Mouse (Mus musculus) midbrain, embryonic 15.5 days (tissue): Measurements from ENCODE around the gene Mab21l1. TPM values are rescaled to one million over a fixed set of nuclear protein-coding genes. Genes with fewer than 3 reads are reported as not detected.

Experiments used
- ATAC-seq: fragments of 200-750 bp; cut with Nextera tagmentation; replicated peaks from 2 replicates; pipeline ENCODE4 v1.8.0; 2017; ENCODE audit warnings: moderate TSS enrichment
- H3K27ac ChIP-seq: fragments of 300-500 bp; sonication (generic); 2 replicates; pipeline ENCODE4 v1.5.1; 2015; ENCODE audit warnings: mild to moderate bottlenecking, inconsistent platforms
- H3K27me3 ChIP-seq: fragments of 300-500 bp; sonication (generic); replicated peaks from 2 replicates; pipeline ENCODE4 v1.6.1; 2015; ENCODE audit warnings: inconsistent platforms
- H3K36me3 ChIP-seq: fragments of 300-500 bp; sonication (generic); replicated peaks from 2 replicates; pipeline ENCODE4 v1.6.1; 2015; ENCODE audit warnings: inconsistent platforms
- H3K4me1 ChIP-seq: fragments of 300-500 bp; sonication (generic); 2 replicates; pipeline ENCODE4 v1.6.1; 2015; ENCODE audit warnings: inconsistent platforms
- H3K4me2 ChIP-seq: fragments of 300-500 bp; sonication (generic); 2 replicates; pipeline ENCODE4 v1.6.1; 2015; ENCODE audit warnings: inconsistent platforms, mild to moderate bottlenecking, moderate library complexity
- H3K4me3 ChIP-seq: fragments of 300-500 bp; sonication (generic); 2 replicates; pipeline ENCODE4 v1.5.1; 2015; ENCODE audit warnings: mild to moderate bottlenecking, inconsistent platforms
- H3K9ac ChIP-seq: fragments of 300-500 bp; sonication (generic); 2 replicates; pipeline ENCODE4 v1.6.1; 2015; ENCODE audit warnings: mild to moderate bottlenecking, inconsistent platforms
- H3K9me3 ChIP-seq: fragments of 300-500 bp; sonication (generic); 2 replicates; pipeline ENCODE4 v1.6.1; 2016; ENCODE audit warnings: inconsistent platforms
- WGBS: fragments of 180-500 bp; shearing (Covaris S2); methylation state at CpG from one replicate; pipeline ENCODE4 v1.1.7; 2015; ENCODE audit warnings: mixed read lengths; 5-methylcytosine and 5-hydroxymethylcytosine counted together
- polyA plus RNA-seq: library from polyadenylated mRNA; unstranded; fragments of >200 nt; fragmentation: Nextera tagmentation; extraction: Ambion mirVana; gene quantifications from 2 replicates; pipeline ENCODE4 v1.2.1, GENCODE M21; 2015

The Mab21l1 gene
- polyA plus RNA-seq, 1 experiment from 2014 or later, result 159 TPM

- peak; percentile 74 for ATAC-seq
- Histone ChIP-seq H3K36me3 (no peaks in the 10 kb centered on the region), H3K4me2 (peak overlapping the region; percentile 29; the same call in 1 of the 2 replicates), H3K27me3 (no peaks in the 10 kb centered on the region), H3K4me3 (no peak overlapping the region), H3K4me1 (peaks cover 55% of the 10 kb centered on the region), H3K9me3 (no peaks in the 10 kb centered on the region), H3K9ac (peak overlapping the region; percentile 31), H3K27ac (peak overlapping the region; percentile 90)
- 12% methylated on average over 11 of the region's 11 CpGs for WGBS
Observed at GRCm38 (mm10) chr3:55756602-55757190, 25.6 kb upstream of the Mab21l1 start.

- Histone ChIP-seq H3K9ac (no peak overlapping the region), H3K4me3 (no peak overlapping the region), H3K4me2 (no peak overlapping the region), H3K4me1 (peaks cover 51% of the 10 kb centered on the region), H3K9me3 (no peaks in the 10 kb centered on the region), H3K27ac (peak overlapping the region; percentile 90), H3K36me3 (no peaks in the 10 kb centered on the region), H3K27me3 (no peaks in the 10 kb centered on the region)
- 49% methylated on average over 8 of the region's 8 CpGs for WGBS
- no peak for ATAC-seq
Observed at GRCm38 (mm10) chr3:55758297-55758696, 24.0 kb upstream of the Mab21l1 start.

GRCm38 (mm10) chr3:55763591-55763990 lies 18.7 kb upstream of the Mab21l1 start:
- ATAC-seq, result 0 out of 2 replicates have a peak, but pooled peaks have one; percentile 13
- Histone ChIP-seq H3K4me2 (no peak overlapping the region), H3K9ac (no peak overlapping the region), H3K4me3 (no peak overlapping the region), H3K27ac (no peak overlapping the region), H3K9me3 (no peaks in the 10 kb centered on the region), H3K36me3 (no peaks in the 10 kb centered on the region), H3K27me3 (no peaks in the 10 kb centered on the region), H3K4me1 (no peaks in the 10 kb centered on the region; the same call in 1 of the 2 replicates)
- 34% methylated on average over 8 of the region's 8 CpGs for WGBS

GRCm38 (mm10) chr3:55768654-55769053 lies 13.7 kb upstream of the Mab21l1 start:
- H3K27me3 ChIP-seq, result no peaks in the 10 kb centered on the region
- ATAC-seq, result no peak
- no peak overlapping the region for H3K9ac ChIP-seq
- H3K4me1 ChIP-seq, result no peaks in the 10 kb centered on the region; the same call in 1 of the 2 replicates
- 88% methylated on average over 2 of the region's 2 CpGs for WGBS
- no peaks in the 10 kb centered on the region for H3K9me3 ChIP-seq
- H3K27ac ChIP-seq, result no peak overlapping the region
- no peak overlapping the region for H3K4me3 ChIP-seq
- H3K36me3 ChIP-seq, result no peaks in the 10 kb centered on the region
- no peak overlapping the region for H3K4me2 ChIP-seq

GRCm38 (mm10) chr3:55769308-55769707 lies 13.0 kb upstream of the Mab21l1 start:
- Histone ChIP-seq H3K9ac (no peak overlapping the region), H3K4me1 (peaks cover 6% of the 10 kb centered on the region), H3K27ac (no peak overlapping the region), H3K4me2 (no peak overlapping the region), H3K36me3 (no peaks in the 10 kb centered on the region), H3K27me3 (no peaks in the 10 kb centered on the region), H3K4me3 (no peak overlapping the region), H3K9me3 (no peaks in the 10 kb centered on the region)
- WGBS, result 68% methylated on average over 2 of the region's 2 CpGs
- ATAC-seq, result no peak

GRCm38 (mm10) chr3:55774203-55774602 lies 8.1 kb upstream of the Mab21l1 start:
- no peak overlapping the region; the same call in 1 of the 2 replicates for H3K4me2 ChIP-seq
- H3K36me3 ChIP-seq, result no peaks in the 10 kb centered on the region
- H3K27me3 ChIP-seq, result no peaks in the 10 kb centered on the region
- peaks cover 19% of the 10 kb centered on the region for H3K4me1 ChIP-seq
- WGBS, result 39% methylated on average over 6 of the region's 6 CpGs
- H3K27ac ChIP-seq, result peak overlapping the region; percentile 72
- no peak overlapping the region for H3K9ac ChIP-seq
- H3K4me3 ChIP-seq, result no peak overlapping the region
- no peaks in the 10 kb centered on the region for H3K9me3 ChIP-seq
- 0 out of 2 replicates have a peak, but pooled peaks have one; percentile 40 for ATAC-seq

- Histone ChIP-seq H3K36me3 (no peaks in the 10 kb centered on the region), H3K27ac (peak overlapping the region; percentile 70), H3K9me3 (no peaks in the 10 kb centered on the region), H3K4me2 (no peak overlapping the region), H3K4me3 (no peak overlapping the region), H3K9ac (no peak overlapping the region), H3K4me1 (peaks cover 22% of the 10 kb centered on the region), H3K27me3 (no peaks in the 10 kb centered on the region)
- ATAC-seq, result 0 out of 2 replicates have a peak, but pooled peaks have one; percentile 27
- 29% methylated on average over 7 of the region's 7 CpGs for WGBS
Observed at GRCm38 (mm10) chr3:55775245-55775644, 7.1 kb upstream of the Mab21l1 start.

GRCm38 (mm10) chr3:55775753-55776152 lies 6.6 kb upstream of the Mab21l1 start:
- Histone ChIP-seq H3K4me1 (peaks cover 28% of the 10 kb centered on the region), H3K36me3 (no peaks in the 10 kb centered on the region), H3K4me2 (no peak overlapping the region), H3K9me3 (no peaks in the 10 kb centered on the region), H3K4me3 (no peak overlapping the region), H3K27me3 (no peaks in the 10 kb centered on the region), H3K27ac (peak overlapping the region; percentile 70), H3K9ac (no peak overlapping the region)
- 70% methylated on average over 6 of the region's 6 CpGs for WGBS
- ATAC-seq, result no peak

GRCm38 (mm10) chr3:55777501-55777900 lies 4.8 kb upstream of the Mab21l1 start:
- no peak overlapping the region for H3K4me3 ChIP-seq
- H3K27me3 ChIP-seq, result no peaks in the 10 kb centered on the region
- no peaks in the 10 kb centered on the region for H3K9me3 ChIP-seq
- H3K36me3 ChIP-seq, result no peaks in the 10 kb centered on the region
- no peak overlapping the region for H3K9ac ChIP-seq
- WGBS, result 42% methylated on average over 4 of the region's 4 CpGs
- H3K4me1 ChIP-seq, result peaks cover 38% of the 10 kb centered on the region
- no peak for ATAC-seq
- peak overlapping the region; percentile 73 for H3K27ac ChIP-seq
- H3K4me2 ChIP-seq, result peak overlapping the region; percentile 9; the same call in 1 of the 2 replicates

GRCm38 (mm10) chr3:55778764-55779730 lies 3.3 kb upstream of the Mab21l1 start:
- H3K4me2 ChIP-seq, result peak overlapping the region; percentile 65
- no peak overlapping the region for H3K4me3 ChIP-seq
- peak overlapping the region; percentile 84 for H3K27ac ChIP-seq
- H3K9me3 ChIP-seq, result no peaks in the 10 kb centered on the region
- WGBS, result 40% methylated on average over 8 of the region's 8 CpGs
- no peak overlapping the region for H3K9ac ChIP-seq
- H3K36me3 ChIP-seq, result no peaks in the 10 kb centered on the region
- peaks cover 35% of the 10 kb centered on the region for H3K4me1 ChIP-seq
- no peak for ATAC-seq
- H3K27me3 ChIP-seq, result 0 out of 2 replicates have a peak, but pooled peaks cover 2% of the 10 kb centered on the region

GRCm38 (mm10) chr3:55780120-55781070 lies 1.9 kb upstream of the Mab21l1 start:
- 0 out of 2 replicates have a peak, but pooled peaks cover 2% of the 10 kb centered on the region for H3K27me3 ChIP-seq
- 7% methylated on average over 53 of the region's 53 CpGs for WGBS
- peak overlapping the region; percentile 34 for H3K4me3 ChIP-seq
- ATAC-seq, result peak; percentile 43
- H3K4me1 ChIP-seq, result peaks cover 27% of the 10 kb centered on the region
- peak overlapping the region; percentile 93 for H3K27ac ChIP-seq
- H3K36me3 ChIP-seq, result no peaks in the 10 kb centered on the region
- no peaks in the 10 kb centered on the region for H3K9me3 ChIP-seq
- H3K9ac ChIP-seq, result peak overlapping the region; percentile 54
- H3K4me2 ChIP-seq, result peak overlapping the region; percentile 65
